Mouse (Mus musculus) lung, postnatal 36 days (tissue): Measurements from ENCODE around the gene Psat1.
A peak's percentile ranks its signal among the peaks of the same experiment; 100 is the strongest.

ENCODE experiments used
- DNase-seq: peaks from one replicate; pipeline ENCODE4 v3.0.0; 2022; ENCODE audit warnings: mixed read lengths

Psat1 gene

DNA sequence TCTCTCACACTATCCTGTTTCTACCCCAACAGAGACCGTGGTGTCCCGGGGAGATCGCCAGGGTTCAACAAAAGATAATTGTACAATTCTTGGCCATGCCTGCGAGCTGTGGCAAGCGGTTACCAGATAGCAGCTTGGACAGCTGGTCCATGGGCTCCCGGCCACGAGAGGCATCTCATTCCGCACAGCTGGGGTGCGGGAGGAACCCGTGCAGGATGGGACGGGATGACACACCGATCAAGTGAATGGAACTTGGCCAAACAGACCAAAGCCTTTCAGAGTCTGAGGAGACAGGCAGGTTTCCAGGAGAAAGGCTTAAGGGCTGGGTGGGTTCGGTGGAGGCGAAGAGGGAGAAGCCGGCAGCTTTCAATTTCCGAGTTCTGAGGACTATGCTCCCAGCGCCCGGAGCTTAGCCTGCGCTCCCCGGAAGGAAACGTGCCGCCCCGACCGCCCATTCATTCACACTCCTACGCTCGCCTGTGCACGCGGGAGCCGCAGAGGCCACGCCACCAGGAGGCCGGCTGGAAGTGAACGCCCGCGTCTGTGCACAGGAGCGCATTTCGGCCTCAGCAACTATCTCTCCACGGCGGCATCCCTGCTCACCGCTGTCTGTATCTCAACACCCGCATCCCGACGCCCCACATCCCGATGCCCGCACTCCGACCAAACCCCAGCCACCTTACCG lies 22.8 kb downstream of the Psat1 start:
- DNase-seq = peak; percentile 50

DNA sequence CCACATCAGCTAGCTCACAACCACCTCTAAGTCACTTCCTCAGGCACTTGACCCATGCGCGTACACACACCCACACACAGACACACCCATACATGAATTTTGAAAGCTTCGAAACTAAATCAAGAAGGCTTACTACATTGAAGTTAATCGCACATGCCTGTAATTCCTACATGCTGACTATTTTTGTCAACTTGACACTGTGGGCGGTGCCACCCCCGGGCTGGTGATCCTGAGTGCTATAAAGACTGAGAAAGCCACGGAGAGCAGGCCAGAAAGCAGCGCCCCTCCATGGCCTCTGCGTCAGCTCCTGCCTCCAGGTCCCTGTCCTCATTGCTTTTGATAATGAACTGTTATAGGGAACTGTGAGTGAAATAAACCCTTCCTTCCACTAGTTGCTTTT lies 23.7 kb downstream of the Psat1 start:
- peak; percentile 71 for DNase-seq

DNA sequence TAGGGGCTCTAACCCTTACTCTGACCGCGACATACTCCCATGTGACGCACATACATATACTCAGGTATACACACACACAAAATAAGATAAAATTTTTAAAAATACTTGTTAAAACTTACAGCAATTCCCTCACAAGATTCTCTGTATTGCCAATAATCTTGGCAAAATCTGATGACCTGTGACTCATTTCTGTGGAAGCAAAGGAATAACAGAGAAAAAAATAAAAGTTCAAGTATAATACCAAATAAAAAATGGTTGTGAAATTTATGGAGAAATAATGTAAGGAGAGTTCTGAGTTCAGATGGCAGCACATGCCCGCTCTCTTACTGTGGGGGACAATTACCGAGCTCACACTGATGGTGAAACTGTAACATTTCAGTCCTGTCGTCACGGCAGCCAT lies 27.8 kb downstream of the Psat1 start:
- no peak for DNase-seq

DNA sequence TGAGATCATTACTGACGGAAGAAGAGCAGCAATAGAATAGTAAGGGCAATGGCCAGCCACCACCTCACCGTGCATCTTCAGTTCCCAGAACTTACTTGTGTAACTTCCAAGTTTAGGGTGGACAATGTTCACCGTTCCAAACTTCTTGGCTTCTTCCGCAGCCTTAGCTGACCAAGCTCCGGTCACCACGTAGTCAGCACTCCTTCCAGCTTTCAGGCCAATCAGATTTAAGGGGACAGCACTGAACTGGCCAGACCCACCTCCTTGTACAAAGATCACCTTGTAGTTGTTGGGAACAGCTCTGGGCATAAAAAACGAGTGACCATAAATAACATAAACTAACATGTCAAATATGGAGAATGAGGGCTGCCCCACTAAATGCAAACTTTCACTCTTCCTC lies 29.0 kb downstream of the Psat1 start:
- DNase-seq = no peak

DNA sequence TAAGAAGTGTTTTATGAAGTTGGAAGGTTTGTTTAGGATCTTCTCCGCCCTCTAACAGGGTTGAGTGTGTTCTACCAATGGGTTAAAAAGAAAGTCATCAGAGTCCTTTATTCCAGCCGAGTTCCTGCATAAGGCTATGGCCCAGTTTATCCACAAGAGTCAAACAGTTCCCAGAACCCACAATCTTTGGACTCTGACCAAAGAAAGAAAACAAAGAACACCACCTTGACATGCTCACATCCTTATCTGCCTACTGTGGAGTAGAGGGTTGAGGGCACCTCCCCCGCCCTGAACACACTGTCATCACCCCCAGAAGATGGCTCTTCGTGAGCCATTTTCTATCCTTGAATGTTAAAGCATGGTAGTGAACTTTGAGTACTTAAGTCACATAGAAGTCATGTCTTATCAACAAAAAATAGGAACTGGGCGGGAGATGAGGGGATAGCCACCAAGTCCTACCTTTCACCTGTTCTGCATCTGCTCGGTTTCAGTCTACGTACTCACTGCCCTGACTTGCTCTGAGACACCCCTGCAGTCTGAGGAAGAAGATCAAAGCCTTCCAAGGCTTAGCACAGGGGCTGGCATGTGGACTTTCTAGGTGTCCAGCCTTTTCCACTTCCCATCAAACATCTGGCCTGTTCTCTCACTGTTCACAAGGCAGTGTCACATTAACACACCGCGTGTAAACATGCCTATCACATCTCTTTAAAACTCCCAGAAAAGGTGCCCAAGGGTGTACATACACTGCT lies 33.7 kb downstream of the Psat1 start:
- DNase-seq = no peak

DNA sequence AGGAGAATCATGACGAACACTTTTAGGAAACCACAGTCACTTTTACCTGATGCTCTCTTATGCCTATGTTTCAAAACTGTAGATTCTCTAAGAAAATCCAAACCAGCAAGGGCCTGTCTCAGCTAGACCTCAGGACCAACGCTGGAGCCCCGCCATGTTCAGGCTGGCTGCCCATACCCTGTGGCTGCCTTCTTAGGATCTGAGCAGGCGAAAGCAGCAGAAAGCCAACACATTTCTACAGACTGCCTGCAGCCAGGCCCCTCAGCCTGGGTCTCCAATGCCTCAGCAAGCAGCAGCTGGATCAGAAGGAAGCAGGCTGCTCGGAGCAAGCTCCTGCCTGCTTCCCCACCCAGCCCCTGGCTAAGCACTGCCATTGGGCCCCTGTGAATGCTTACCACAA lies 35.7 kb downstream of the Psat1 start:
- no peak for DNase-seq

DNA sequence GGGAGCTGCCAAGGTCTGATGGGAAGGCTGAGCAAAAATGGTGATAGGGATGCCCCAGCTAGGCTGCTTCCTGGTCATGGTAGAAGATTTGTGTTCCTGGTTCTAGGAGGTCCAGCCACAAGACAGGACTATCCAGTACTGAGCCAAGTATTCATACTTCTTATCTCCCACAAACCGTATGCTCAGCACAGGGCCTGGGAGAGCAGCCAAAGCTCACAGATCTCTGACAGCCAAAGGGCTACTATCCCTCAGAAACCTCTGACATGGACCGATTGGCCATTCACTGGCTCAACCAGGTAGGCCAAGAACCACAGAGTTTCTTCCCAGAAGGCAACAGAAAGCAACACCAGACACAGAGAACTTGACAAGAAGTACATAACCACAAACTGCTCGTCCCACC lies 36.1 kb downstream of the Psat1 start:
- no peak for DNase-seq

DNA sequence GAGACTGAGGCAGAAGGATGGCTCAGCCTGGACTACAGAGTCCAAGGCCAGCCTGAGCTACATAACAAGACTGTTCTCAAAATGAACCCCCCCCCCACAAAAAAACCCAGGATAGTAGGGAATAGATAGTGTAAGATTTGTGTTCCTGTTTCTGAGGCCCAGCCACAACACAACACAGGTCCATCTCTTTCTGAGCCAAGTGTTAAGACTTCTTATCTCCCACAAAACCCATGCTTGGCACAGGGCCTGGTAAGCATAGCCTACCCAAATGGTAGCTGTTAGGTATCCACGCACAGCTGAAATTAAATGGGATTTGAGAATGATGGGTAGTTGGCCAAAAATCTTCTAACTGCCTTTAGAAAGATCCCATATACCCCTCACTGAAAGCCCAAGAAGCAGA lies 36.6 kb downstream of the Psat1 start:
- no peak for DNase-seq

DNA sequence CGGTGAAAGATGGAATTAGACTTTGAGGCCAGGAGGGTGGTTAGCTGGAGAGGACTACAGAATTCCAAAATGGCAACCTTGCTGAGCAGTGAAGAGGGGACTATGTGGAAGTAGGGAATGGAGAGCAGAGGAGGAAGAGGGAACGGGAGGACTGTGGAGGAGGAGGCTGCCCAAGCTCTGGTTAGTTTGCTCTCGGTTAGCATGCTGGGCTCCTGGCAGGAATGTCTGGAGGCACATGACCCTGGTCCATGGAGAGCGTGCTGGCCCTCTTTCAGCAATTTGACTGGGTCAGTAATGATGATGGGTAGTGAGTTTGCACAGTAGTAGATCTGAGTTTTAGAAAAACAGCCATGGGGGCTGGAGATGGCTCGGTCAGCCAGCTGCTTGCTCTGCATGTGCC lies 39.1 kb downstream of the Psat1 start:
- no peak for DNase-seq

DNA sequence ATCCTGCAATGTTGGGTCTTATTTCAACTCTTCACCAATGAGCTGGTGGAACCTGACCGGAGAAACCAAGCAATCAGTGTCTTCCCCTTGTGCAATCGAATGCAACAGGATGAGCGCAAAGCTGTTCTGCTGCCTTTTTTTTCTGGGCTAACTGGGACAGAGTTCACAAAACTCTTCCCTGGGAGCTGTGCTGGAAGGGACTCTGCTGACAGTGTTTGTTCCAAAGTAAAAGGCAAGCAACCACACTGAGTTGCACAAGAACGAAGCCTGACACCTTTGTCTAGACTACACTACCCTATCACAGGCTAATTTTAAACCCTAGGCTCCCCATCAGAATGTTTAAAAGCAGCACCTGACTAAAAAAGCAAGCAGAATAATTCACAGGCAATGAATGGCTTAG lies 42.4 kb downstream of the Psat1 start:
- peak; percentile 12 for DNase-seq

DNA sequence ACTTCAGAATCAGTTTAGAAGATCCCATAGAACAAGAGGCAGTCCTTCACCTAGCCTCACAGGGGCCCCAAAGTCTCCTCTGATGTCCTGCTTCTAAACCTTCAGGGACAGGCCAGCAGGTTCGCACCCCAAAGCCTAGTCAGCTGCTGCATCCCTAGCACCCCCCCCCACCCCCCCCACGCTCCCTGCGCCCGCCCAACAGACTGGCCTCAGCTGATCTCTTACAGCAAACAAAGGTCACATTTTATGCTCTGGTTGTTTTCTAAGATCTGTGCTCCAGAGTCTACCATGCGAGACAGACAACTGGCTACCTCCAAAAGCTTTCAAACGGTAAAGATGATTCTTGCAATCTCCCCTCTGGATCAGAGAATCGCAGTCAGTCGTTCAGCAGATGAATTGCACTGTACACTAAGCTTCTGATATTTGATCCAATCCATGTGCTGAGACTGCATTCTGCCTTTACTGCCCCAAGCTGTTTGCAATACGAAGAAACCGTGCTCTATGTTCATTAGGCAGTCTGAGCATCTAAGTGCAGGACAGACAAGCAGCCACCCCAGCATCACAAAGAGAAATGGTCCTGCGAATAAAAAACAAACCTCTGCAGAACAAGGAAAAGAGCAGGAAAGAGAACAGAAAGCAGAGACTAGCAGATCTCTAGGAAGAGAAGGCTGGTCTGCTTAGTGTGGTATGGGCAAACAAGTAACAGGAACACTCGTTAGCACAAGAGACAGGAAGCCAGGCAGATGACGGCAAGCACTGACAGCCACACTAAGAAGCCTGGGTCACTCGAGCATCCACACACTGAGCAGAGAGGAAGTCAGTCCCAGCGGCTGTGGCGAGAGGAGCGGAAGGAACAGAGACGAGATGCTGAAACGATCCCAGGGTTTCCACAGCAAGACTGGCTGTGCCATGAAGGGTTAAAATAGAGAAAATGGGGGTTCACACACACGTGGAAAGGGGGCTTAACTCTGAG lies 43.3 kb downstream of the Psat1 start:
- peak; percentile 10 for DNase-seq

DNA sequence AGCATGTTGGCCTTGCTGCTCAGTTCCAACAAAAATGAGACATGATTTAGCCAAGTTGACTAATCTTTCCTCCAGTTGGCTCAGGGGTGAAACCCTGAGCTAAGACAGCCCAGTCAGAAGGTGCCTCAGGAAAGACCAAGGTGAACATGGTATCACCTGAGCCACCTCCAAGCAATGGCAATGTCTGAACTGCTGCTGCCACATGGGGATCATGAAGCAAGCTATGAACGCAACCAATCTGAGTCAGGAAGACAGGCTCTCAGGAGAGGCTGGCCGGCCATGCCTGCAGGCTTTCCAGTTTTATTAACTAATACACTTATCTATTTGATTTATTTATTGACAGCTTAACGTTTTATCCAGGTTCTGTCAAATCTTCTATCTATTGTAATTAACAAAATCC lies 51.5 kb downstream of the Psat1 start:
- DNase-seq = no peak

DNA sequence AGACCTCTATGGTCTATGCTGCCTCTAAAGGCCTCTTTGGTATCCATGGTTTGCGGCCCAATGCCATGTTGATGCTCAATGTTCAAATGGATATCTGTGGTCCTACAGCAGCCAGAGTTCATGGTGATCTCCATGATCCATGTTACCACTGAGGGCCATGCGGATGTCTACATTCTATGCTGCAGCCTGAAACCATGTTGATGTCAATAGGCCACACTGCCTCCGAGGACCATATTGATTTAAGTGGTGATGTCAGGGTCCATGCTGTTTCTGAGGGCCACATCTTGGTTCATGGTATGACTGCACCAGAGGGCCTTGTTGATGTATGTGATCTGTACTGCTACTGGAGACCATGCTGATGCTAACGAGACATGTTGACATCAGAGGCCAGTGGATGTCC lies 55.0 kb downstream of the Psat1 start:
- DNase-seq = no peak

DNA sequence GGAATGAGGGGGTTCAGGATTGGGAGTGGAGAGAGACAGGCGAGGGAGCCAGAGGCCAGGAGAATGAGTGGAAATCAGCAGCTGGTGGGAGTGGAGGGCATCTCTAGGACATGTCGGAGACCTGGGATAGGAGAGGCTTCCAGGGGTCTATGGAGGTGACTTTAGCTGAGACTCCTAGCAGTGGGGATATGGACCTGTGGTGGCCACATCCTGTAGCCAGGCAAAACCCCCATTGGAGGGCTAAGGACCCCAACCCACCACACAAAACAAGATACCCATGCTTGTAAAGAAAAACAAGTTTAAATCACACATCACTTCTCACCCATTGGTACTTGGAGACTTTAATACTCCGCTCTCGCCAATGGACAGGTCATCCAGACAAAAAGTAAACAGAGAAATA lies 58.7 kb downstream of the Psat1 start:
- DNase-seq = no peak

DNA sequence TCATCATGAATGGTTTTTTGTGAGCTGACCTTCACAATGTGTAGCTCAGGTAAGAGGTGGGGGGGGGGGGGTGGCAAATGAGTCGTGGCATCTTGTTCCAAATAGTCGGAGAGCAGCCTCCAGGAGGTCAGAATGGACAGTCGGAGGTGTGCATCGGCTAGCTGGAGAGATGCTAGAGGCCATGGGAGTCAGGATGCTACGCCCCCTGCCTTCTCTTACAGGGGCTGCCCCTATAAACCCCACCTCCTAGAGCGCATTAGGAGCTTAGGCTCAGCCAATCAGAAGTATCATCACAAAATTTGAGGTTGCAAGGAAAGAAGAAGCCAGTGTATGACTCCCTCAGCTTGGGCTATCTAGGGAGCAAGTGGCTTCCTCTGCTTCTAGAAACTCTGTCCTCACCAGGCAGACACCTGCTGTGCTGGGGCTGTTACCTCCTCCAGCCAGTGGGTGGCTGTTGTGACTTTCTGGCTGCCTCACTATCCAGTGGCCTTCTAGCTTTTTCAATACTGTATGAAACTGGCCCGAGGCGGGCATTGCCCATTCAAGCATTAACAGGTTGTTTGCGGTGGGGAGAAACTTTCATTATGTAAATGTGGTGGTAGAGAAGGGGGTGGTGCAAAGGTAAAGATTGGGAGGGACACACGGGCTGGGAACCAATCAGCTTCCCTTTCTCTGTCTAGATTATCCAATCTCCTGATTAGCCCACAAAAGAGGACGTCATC lies 64.3 kb downstream of the Psat1 start:
- peak; percentile 30 for DNase-seq

DNA sequence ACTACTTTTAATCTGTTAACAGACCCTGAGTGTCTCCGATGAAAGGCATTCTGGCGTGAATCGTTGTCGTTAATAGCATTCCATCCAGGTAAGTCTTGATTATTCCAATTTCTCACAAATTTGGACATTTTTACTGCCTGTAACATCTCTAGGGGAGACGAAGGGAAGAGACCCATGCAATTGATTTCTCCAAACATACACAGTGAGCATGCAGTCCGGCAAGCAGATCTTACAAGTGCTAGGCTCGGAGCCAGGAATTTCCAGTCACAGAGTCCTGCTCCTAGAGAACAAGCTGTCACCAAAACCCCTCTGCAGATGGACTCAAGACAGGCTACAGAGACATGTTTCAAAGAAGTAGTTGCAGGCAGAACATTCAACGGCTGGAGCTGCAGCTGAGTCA lies 66.4 kb downstream of the Psat1 start:
- DNase-seq = no peak

DNA sequence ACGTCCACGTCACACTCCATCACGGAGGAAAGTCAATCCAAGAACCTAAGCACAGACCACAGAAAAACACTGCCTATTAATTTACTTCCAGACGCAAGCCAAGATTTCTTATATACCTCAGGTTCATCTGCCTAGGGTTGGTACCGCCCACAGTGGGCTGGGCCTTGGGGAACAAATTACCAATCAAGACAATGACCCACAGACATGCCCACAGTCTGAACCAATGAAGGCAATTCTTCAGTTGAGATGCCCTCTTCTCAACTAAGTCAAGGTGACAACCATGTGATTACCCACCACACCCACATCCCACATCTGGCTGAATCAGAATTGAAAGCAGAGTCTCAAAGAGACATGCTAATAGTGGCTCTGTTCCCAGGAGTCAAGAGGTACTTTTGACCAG lies 67.9 kb downstream of the Psat1 start:
- DNase-seq = no peak

DNA sequence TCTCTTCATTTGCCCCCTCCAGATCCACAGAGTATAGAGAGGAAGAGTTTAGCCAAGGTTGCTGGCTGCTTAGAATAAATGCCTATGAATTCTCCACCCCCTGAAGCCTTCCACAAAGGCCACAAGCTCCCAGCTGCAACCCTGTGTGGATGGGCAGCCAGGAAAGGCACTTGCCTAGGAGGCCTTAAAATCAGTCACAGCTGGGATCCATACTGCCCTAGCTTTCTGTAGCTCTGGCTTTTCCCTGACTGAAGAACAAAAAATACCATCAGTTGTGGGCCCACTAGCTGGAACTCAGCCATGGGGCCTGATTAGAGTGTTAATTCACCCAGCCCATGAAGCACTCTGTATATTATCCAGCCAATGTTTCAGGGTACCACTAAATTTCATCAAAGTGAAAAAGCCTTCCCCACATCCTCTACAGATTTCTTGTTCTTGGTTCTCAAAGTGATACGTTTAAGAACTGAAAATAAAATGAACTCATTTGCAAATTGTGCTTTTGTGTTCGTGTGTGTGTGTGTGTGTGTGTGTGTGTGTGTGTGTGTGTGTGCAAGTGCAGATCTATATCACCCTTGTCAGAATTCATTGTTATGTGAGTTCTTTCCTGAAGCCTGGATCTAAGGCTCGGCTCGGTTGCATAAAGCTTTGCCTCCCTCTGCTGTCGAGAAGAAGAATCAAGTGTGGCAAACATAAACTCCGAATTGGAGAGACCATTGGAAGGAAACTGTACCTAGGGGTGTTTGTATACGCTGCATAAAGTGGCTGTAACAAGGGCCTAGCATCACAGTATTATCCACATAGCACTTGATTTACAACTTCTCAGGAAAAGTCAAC lies 78.1 kb downstream of the Psat1 start:
- DNase-seq = peak; percentile 10

DNA sequence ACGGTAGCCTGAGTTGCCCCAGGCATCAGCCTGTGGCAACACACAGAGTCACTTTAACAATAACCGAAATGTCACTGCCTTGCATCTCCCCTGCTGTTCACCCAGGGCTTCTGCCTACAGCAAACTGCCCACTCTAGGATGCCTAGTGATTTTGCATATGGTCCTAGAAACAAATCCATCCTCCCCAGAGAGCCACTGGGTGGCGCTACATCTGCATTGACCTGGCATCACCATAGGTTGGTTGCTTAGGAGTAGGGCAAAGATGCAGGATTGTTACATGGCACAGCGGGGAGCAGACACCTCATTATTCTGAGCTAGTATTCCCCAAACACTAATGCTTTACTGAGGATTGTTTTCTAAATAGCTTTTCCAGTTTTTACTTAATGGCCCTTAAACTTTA lies 80.3 kb downstream of the Psat1 start:
- DNase-seq = peak; percentile 65

DNA sequence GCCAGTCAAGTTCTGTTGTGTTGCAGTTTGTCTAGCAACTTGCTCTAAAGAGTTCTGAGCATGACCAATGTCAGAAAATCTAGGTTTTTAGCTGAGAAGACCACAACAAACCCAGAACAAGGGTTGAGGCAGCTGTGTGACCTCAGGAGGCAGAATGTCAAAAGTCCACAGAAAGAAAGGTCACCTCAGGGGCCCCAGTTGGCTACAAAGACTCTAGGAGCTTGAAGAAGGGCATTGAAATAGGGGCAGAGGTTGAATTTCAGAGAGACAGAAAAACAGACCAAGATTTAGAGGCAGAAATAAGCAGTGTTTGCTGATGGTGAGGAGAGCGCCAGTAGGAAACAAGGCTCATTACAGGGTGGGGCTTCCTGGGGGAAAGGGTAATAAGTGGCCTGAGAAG lies 81.0 kb downstream of the Psat1 start:
- DNase-seq = no peak

DNA sequence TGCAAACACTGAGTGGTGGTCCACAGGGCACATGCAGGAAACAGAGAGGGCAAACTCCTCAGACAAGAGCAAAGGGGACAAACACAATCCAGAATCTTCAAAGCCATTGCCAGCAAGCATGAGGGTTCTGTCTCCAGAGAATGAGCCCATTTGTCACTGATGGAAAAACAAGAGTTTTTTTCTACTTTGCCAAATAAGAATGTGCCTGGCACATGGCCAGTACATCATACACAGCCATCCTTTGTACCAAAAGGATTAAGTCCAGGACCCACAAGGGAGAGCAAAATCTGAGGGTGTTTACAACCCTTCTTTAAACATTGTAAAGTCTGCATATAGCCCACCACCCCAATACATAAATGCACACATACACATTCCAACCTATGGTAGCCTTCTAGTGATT lies 81.7 kb downstream of the Psat1 start:
- no peak for DNase-seq

DNA sequence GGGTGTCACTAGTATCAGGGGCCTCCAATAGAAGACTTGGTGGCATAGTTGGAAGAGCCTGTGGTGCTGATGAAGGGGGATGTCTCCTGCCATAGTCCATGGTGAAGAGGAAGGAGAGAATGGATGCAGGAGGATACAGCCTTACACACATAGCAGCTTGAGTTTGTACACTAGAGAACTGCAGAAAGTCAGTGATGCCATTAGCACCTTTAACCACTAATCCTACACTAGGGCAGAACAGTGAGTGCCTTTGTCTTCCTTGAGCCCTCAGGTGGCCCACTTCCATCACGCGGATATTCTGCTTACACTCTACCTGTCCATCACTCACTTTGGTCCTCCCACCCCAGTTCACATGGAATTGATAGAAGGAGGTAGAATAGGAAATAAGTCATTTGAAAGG lies 83.0 kb downstream of the Psat1 start:
- DNase-seq = no peak
